In genomic region chr13:15462830-15463491, GRCm38 (mm10) we compare ENCODE assay signal across 8 mouse cellular contexts. TPM values are rescaled to one million over a fixed set of nuclear protein-coding genes. Genes with fewer than 3 reads are reported as not detected.
DNase-seq lines count a peak whose midpoint lies in the region; ATAC-seq and TF ChIP-seq lines count a peak whose summit lies in the region.

TSS of gene Gli3 (plus strand) at chr13:15463235.

- H3K4me1 ChIP-seq in hindbrain, postnatal 0 days (ENCODE audit: insufficient read depth, low read length): no peaks in the 10 kb centered on the region
- H3K4me1 ChIP-seq in limb, embryonic 11.5 days (ENCODE audit: control insufficient read depth, insufficient read depth, low read length): peaks cover 22% of the 10 kb centered on the region; the same call in 1 of the 2 replicates
- H3K4me1 ChIP-seq in midbrain, embryonic 12.5 days: peaks cover 22% of the 10 kb centered on the region
- peaks cover 6% of the 10 kb centered on the region; the same call in 1 of the 2 replicates for H3K4me1 ChIP-seq in stomach, embryonic 16.5 days (ENCODE audit: control insufficient read depth, insufficient read depth, low read length)

- peak within 1 kb of the TSS; percentile 73; the same call in 1 of the 2 replicates for H3K27ac ChIP-seq in hindbrain, postnatal 0 days
- H3K27ac ChIP-seq in limb, embryonic 11.5 days (replicated peaks; ENCODE audit: low read depth, low read length): peak within 1 kb of the TSS; percentile 100
- H3K27ac ChIP-seq in midbrain, embryonic 12.5 days (replicated peaks): peak within 1 kb of the TSS; percentile 97
- H3K27ac ChIP-seq in stomach, embryonic 16.5 days (ENCODE audit: low read length): peak within 1 kb of the TSS; percentile 98

- H3K9ac ChIP-seq in hindbrain, postnatal 0 days (replicated peaks; ENCODE audit: low read length): peak within 1 kb of the TSS; percentile 62
- peak within 1 kb of the TSS; percentile 98 for H3K9ac ChIP-seq in limb, embryonic 11.5 days (ENCODE audit: low read length)
- H3K9ac ChIP-seq in midbrain, embryonic 12.5 days (replicated peaks): peak within 1 kb of the TSS; percentile 85
- H3K9ac ChIP-seq in stomach, embryonic 16.5 days (ENCODE audit: low read length): peak within 1 kb of the TSS; percentile 92

- peak; percentile 95 for ATAC-seq in hindbrain, postnatal 0 days
- ATAC-seq in limb, embryonic 11.5 days (ENCODE audit: insufficient number of reproducible peaks, low FRiP score, low TSS enrichment, low read depth): peak; percentile 94
- peak; percentile 93 for ATAC-seq in midbrain, embryonic 12.5 days (ENCODE audit: low FRiP score, low read depth)
- ATAC-seq in stomach, embryonic 16.5 days (ENCODE audit: insufficient read depth, low FRiP score): peak; percentile 94

- no peaks in the 10 kb centered on the region for H3K36me3 ChIP-seq in hindbrain, postnatal 0 days (ENCODE audit: insufficient read depth, low read length)
- no peaks in the 10 kb centered on the region for H3K36me3 ChIP-seq in limb, embryonic 11.5 days (ENCODE audit: control insufficient read depth, insufficient read depth, low read length)
- no peaks in the 10 kb centered on the region for H3K36me3 ChIP-seq in midbrain, embryonic 12.5 days
- H3K36me3 ChIP-seq in stomach, embryonic 16.5 days (ENCODE audit: control insufficient read depth, insufficient read depth, low read length): no peaks in the 10 kb centered on the region

- H3K4me2 ChIP-seq in hindbrain, postnatal 0 days (ENCODE audit: low read depth, low read length): peak within 1 kb of the TSS; percentile 79
- H3K4me2 ChIP-seq in limb, embryonic 11.5 days (ENCODE audit: low read depth, severe bottlenecking): peak within 1 kb of the TSS; percentile 66
- peak within 1 kb of the TSS; percentile 74 for H3K4me2 ChIP-seq in midbrain, embryonic 12.5 days (replicated peaks)
- peak within 1 kb of the TSS; percentile 73 for H3K4me2 ChIP-seq in stomach, embryonic 16.5 days (ENCODE audit: low read depth, low read length)

- H3K27me3 ChIP-seq in hindbrain, postnatal 0 days (ENCODE audit: insufficient read depth, low read length): no peaks in the 10 kb centered on the region; the same call in none of the 2 replicates
- no peaks in the 10 kb centered on the region for H3K27me3 ChIP-seq in limb, embryonic 11.5 days (ENCODE audit: control insufficient read depth, insufficient read depth, low read length)
- H3K27me3 ChIP-seq in midbrain, embryonic 12.5 days: peaks cover 23% of the 10 kb centered on the region
- no peaks in the 10 kb centered on the region for H3K27me3 ChIP-seq in stomach, embryonic 16.5 days (ENCODE audit: control insufficient read depth, insufficient read depth, low read length)

- DNase-seq in layer of hippocampus, adult 18-20 months (ENCODE audit: low spot score in 2 of 2): peak; percentile 10 to 13
- no peak for DNase-seq in layer of hippocampus, adult 9-10 months (ENCODE audit: low spot score)
- DNase-seq in embryo, embryonic 10 days (ENCODE audit: low spot score): peak; percentile 87
- peak; percentile 82 for DNase-seq in gastrocnemius, postnatal 25 days
- peak; percentile 70 for DNase-seq in hindbrain, postnatal 0 days (ENCODE audit: low spot score)
- DNase-seq in limb, embryonic 11.5 days (ENCODE audit: low spot score): peak; percentile 92

- peak within 1 kb of the TSS; percentile 66 for H3K4me3 ChIP-seq in hindbrain, postnatal 0 days (ENCODE audit: low read length)
- H3K4me3 ChIP-seq in limb, embryonic 11.5 days (ENCODE audit: low read depth, low read length): peak within 1 kb of the TSS; percentile 95
- peak within 1 kb of the TSS; percentile 83 for H3K4me3 ChIP-seq in midbrain, embryonic 12.5 days
- peak within 1 kb of the TSS; percentile 86 for H3K4me3 ChIP-seq in stomach, embryonic 16.5 days (replicated peaks; ENCODE audit: low read length)

- no peaks in the 10 kb centered on the region for H3K9me3 ChIP-seq in hindbrain, postnatal 0 days (ENCODE audit: low read length)
- no peaks in the 10 kb centered on the region for H3K9me3 ChIP-seq in limb, embryonic 11.5 days (ENCODE audit: control insufficient read depth, low read length)
- no peaks in the 10 kb centered on the region for H3K9me3 ChIP-seq in midbrain, embryonic 12.5 days
- no peaks in the 10 kb centered on the region for H3K9me3 ChIP-seq in stomach, embryonic 16.5 days (replicated peaks; ENCODE audit: control insufficient read depth, low read length)

- WGBS in hindbrain, postnatal 0 days: 0% methylated on average over 38 of the region's 76 CpGs
- WGBS in limb, embryonic 11.5 days: under 1% methylated on average over 42 of the region's 76 CpGs
- under 1% methylated on average over 61 of the region's 76 CpGs for WGBS in midbrain, embryonic 12.5 days
- under 1% methylated on average over 61 of the region's 76 CpGs for WGBS in stomach, embryonic 16.5 days

- no peak for TF ChIP-seq CTCF in hindbrain, postnatal 0 days (IDR thresholded peaks at IDR 0.05; ENCODE audit: low read depth)

RNA-seq across cellular contexts. Expression of gene Gli3, which starts in this region (rescaled TPM):
- total RNA-seq in layer of hippocampus, adult 18-20 months (2021): 1 to 10 TPM; 8.4 to 9.3 TPM
- total RNA-seq in gastrocnemius, postnatal 25 days (2021): 1 to 10 TPM; 1.6 TPM
- 7.3 and 9.6 TPM in 2 replicates for total RNA-seq in hindbrain, postnatal 0 days (2014; rRNA removed)
- 3.0 and 3.7 TPM in 2 replicates for polyA plus RNA-seq in hindbrain, postnatal 0 days (2015; fragmentation: Nextera tagmentation; extraction: Ambion mirVana)
- polyA plus RNA-seq in limb, embryonic 11.5 days (2014; fragmentation: Nextera tagmentation; extraction: Ambion mirVana): 41.5 and 42.4 TPM in 2 replicates
- polyA plus RNA-seq in midbrain, embryonic 12.5 days (2016; fragmentation: Nextera tagmentation; extraction: Ambion mirVana): 40.8 and 41.1 TPM in 2 replicates
- polyA plus RNA-seq in stomach, embryonic 16.5 days (2015; fragmentation: Nextera tagmentation; extraction: Ambion mirVana): 13.3 and 14.3 TPM in 2 replicates
